Mouse (Mus musculus) heart, postnatal 0 days (tissue): ENCODE results near the gene Mmachc.

Source experiments
- CTCF ChIP-seq: IDR thresholded peaks from 2 replicates; pipeline ENCODE4 v1.5.1; 2016; ENCODE audit warnings: antibody characterized with exemption, control low read depth, low read depth
- EP300 ChIP-seq: IDR thresholded peaks from 2 replicates; pipeline ENCODE4 v1.6.1; 2016; ENCODE audit warnings: antibody characterized with exemption, low read depth

- TF ChIP-seq CTCF (no peak), EP300 (no peak)
These were observed 1.9 kb upstream of the Mmachc start for GRCm38 (mm10) chr4:116710154-116710553.
